Mouse (Mus musculus) hindlimb bud, embryonic 11.5 days (tissue): ENCODE measurements at regions not wholly inside any gene's neighbourhood (a gene's known extent, or its start where the extent isn't known, plus 50 kb on each side); places are given as distances from the start of the nearest gene placed in this dataset.

Experiments
- DNase-seq: peaks from one replicate; pipeline ENCODE4 v3.0.0-alpha.2; 2012; ENCODE audit warnings: low read depth, low spot score; ENCODE audit errors: extremely low spot score

- DNase-seq = no peak
Observed at GRCm38 (mm10) chr8:109142495-109143158, 351.2 kb upstream of the Pmfbp1 start.

GRCm38 (mm10) chr8:109151711-109152110 is 342.1 kb upstream of the Pmfbp1 start:
- DNase-seq = no peak

GRCm38 (mm10) chr8:109155489-109155888 is 338.3 kb upstream of the Pmfbp1 start:
- peak; percentile 58 for DNase-seq

GRCm38 (mm10) chr8:109156016-109156415 is 337.8 kb upstream of the Pmfbp1 start:
- DNase-seq = no peak

GRCm38 (mm10) chr8:109172701-109173100 is 321.1 kb upstream of the Pmfbp1 start:
- no peak for DNase-seq

GRCm38 (mm10) chr8:109185558-109186198 is 308.1 kb upstream of the Pmfbp1 start:
- DNase-seq = peak; percentile 73

DNA sequence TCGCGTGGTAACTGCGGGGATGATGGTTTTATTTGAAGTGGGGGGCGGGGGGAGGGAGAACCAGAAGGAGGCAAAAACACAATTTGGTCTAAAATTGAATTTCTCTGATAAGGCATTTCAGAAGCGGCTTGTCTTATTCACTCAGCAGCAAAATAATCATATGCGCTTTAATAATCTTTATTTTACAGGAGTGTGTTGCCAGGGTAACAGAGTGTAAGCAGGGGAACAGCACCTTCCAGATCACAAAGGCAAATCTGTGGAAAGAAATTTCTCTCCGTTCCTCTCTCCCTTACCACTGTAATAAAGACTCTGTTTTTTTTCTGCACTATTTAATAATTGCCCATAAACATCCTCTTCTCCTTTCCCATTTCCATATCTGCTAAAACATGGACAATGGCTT is 306.2 kb upstream of the Pmfbp1 start:
- DNase-seq = no peak

- no peak for DNase-seq
Observed at GRCm38 (mm10) chr8:109214247-109214646, 279.6 kb upstream of the Pmfbp1 start.

- no peak for DNase-seq
Observed at GRCm38 (mm10) chr8:109216318-109216717, 277.5 kb upstream of the Pmfbp1 start.

DNA sequence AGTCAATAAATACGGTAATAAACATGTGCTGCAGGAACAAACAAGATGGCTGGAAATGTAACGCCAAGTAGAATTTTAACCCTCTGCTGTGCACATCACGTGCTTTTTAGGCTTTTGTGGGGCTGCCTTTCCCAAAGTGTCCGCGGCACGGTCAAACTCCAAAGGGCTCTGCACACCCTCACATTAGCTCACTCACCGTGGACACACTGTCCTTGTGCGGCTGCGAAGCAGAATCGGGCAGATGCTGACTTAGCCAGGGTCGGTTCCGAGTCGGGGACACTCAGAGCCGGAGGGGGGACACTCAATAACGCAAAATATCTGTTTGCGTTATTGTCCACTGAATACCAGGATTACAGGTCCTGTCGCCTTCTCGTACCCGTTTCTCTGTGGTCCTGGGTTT is 276.5 kb upstream of the Pmfbp1 start:
- no peak for DNase-seq

DNA sequence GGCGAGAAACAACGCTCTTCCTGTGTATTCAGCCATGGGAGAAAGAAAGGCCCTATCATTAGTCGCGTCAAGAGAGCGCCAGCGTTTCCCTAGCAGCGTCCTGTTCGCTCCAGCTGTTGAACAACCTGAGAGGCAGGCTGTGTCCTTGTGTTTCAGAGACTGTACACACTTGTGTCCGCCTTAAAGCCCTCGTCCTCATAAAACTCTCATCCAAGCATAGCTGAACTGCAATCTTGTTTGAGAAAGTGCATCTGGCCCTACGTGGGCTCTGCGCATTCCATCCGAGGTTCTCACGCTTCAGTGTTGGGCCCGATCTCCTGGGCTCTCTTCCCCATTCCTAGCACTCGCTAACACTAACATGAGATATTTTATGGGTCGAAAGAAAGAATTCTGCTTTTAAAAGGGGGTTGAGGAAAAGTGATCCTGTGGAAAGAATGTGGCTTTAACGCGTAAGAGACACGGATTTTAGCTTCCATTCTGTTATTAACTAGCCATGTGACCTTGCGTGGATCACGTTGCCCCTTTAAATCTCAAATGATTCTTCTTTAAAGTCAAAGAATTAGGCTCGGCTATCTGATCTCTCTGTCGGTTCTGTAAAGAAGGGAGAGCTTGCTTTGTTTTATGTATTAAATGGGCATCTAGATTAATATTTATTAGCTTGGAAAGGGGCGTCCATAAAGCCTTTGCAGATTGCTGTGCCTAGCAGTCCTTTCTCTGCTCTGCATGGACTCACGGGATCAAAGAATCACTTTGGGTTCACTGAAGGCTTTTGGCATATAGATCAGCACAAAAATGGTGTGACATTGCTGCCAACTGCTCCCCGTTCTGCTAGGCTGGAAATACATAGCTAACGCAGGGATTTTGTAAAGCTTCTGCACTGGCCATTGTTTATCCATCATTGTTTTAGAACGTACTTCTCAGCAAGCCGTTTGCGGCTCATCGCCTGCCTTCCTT is 261.3 kb upstream of the Pmfbp1 start:
- DNase-seq = no peak

DNA sequence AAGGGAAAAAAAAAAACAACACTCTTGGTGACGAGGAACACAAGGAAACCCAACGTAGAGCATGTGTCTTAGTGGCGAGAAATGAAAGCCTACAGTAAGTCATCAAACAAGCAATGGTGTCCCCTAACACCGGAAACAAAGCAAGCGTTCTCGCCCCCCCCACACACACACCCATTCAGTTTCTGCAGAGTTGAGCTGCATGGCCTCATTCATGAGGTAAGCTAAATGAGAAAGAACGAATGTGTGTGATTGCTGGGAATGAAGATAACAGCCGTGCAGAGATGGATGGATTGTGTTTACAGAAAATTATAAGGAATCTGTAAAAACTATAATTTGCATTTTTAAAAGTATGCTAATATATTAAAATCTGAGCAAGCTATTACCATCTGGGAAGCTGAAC is 248.3 kb upstream of the Pmfbp1 start:
- no peak for DNase-seq

DNA sequence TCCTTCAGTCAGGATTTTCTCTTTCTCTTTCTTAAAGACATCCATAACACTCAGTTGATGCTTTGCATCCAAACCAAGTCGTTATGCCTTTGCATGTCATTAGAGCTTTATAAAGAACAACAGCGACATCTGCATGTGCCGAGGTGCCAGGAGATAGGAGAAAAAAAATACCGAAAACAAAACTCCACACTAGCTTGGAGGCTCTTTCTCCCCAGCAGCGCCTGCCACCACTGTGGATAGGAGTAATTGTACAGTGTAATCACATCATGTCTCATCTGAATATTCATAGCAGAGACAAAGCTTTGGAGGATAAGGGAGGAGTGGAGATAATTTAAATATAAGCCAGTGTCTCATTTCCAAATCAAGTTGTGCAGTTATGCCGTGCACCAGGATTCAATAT is 246.0 kb upstream of the Pmfbp1 start:
- DNase-seq = no peak

GRCm38 (mm10) chr8:109248356-109248755 is 245.5 kb upstream of the Pmfbp1 start:
- no peak for DNase-seq

DNA sequence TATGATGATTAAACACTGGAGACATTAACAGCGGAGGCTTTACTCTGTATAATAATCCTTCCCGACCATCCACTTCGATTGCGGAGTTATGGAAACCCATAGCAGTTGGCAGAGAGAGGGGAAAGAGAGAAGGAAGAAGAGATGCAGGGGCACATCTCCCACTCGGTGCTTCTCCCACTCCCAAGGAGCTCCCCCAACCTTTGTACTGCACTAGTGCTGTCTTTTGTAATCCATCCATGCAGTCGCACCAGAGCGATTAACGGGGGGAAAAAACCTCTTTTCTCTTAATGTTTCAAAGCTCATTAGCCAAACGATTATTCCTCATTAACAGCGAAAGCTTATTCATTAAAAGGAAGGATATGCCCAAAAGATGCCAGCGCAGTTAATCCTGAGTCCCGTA is 244.6 kb upstream of the Pmfbp1 start:
- no peak for DNase-seq

DNA sequence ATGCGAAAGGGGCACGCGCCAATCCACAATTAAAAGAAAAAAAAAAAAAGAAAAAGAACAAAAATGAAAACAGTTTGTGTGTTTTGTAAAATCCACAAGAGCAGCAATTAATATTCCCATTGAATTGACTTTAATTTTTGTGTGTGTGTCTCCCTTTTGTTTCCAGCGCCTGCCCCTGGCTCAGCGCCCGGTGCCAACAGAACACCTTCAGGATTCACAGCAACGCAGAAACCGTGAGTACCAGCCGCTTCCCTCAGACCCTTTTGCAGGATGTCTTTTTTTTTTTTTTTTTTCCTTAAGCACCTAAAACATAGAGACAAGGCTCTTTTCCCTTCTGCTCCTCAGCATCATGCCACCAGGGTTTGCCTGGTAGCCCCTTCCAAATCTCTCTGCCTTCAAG is 244.1 kb upstream of the Pmfbp1 start:
- no peak for DNase-seq

- DNase-seq = no peak
Observed at GRCm38 (mm10) chr8:109250551-109250950, 243.3 kb upstream of the Pmfbp1 start.

DNA sequence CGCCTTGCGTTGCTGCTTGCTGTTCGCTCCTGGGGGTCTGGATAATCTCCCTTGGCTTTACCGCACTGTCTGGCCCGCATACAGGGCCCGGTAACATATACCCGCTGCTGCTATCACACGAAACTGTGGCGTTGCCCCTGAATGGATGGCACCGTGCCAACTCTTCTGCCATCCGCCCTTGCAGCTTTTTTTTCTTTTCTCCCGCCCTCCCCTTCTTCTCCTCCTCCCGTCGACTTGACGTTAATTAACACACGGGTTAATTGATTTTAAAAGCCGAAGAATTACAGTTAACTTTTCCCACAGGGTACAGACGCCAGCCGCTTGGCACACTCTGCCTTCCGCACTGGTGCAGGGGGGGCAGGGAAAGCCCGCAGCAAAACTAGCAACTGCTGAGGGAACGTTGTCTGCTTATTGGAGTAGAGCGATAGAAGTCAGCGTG is 242.4 kb upstream of the Pmfbp1 start:
- DNase-seq = no peak

- no peak for DNase-seq
Observed at GRCm38 (mm10) chr8:109252404-109252803, 241.4 kb upstream of the Pmfbp1 start.

GRCm38 (mm10) chr8:109279129-109279528 is 214.7 kb upstream of the Pmfbp1 start:
- peak; percentile 52 for DNase-seq

DNA sequence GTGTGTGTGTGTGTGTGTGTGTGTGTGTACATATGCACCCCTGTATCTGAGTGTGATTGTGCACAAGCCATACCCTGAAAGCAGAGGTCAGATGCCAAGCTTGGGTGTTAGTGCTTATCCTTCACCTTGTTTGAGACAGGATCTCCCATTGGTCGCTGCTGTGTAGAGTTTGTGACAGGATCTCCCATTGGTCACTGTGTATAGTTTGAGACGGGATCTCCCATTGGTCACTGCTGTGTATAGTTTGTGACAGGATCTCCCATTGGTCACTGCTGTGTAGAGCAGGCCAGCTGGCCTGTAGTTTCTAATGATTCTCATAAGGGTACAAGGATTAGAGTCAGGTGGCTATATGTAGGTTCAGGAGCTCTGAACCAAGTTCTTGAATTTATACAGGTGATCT is 213.3 kb upstream of the Pmfbp1 start:
- DNase-seq = no peak

DNA sequence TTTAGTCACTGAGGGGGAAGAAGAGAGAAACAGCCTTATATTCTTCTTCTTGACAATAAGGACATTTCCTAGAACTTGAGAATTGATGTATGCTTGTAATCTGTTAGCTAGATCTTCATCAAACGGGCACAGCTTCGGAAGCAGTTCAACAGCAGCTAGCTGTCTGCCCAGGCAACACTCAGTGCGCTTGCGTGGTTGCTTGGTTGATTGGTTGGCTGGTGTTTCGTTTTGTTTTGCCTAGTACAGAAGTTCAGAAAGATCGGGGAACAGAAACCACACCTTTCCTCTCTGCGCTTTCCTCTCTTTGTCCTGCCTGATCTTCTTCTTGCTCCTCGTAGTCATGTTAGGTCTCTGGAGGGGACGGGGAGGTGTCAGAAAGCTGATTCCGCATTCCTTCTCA is 212.2 kb upstream of the Pmfbp1 start:
- no peak for DNase-seq
